Mouse (Mus musculus): ENCODE data around the gene Fam133b.

DNA sequence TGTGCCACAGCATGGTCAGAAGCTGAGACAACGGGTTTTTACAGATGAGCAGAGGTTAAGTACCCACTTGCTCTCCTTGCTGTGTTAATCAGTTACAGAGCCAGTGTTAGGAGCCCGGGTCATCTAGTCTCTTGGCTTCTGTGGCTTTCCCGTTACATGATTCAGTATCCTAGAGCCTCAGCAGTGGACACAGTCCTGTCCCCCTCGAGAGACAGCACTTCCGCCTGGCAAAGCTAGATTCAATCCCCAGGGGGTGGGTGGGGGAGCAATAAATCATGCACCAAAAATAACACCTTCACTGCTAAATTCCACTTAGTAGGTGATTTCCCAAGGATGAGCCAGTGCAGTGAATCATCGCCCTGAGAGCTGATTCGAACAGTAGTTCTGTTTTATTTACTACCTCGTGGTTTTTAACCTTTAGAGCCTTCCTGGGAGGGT lies 42.0 kb upstream of the Fam133b start:
- no peak for TF ChIP-seq CTCF (IDR thresholded peaks at IDR 0.05; ENCODE audit: low read depth)
- TF ChIP-seq EP300 (optimal IDR thresholded peaks at IDR 0.05), result no peak

Measured in stomach, postnatal 0 days (tissue).